Mouse (Mus musculus) G1E (cell line): Measurements from ENCODE around the gene Tnpo3.

ENCODE experiments used
- CTCF ChIP-seq: IDR thresholded peaks from 2 replicates; pipeline ENCODE4 v1.5.1; 2012; ENCODE audit warnings: low read depth, low read length, inconsistent platforms, mixed read lengths
- GATA1 ChIP-seq: IDR thresholded peaks from 2 replicates; pipeline ENCODE4 v1.6.1; 2012; ENCODE audit warnings: borderline replicate concordance, low read length, inconsistent platforms, mixed read lengths
- GATA2 ChIP-seq: IDR thresholded peaks from 2 replicates; pipeline ENCODE4 v1.6.1; 2012; ENCODE audit warnings: low read depth, low read length, inconsistent platforms, borderline replicate concordance
- POLR2AphosphoS5 ChIP-seq: IDR thresholded peaks from 2 replicates; pipeline ENCODE4 v1.6.1; 2012; ENCODE audit warnings: low read depth, low read length, inconsistent platforms; ENCODE audit not compliant: insufficient replicate concordance
- TAL1 ChIP-seq: conservative IDR thresholded peaks from 2 replicates; pipeline ENCODE4 v1.6.1; 2012; ENCODE audit warnings: low read depth, low read length, inconsistent platforms, mixed read lengths

- no peak for TF ChIP-seq CTCF
- TF ChIP-seq GATA1: no peak
- no peak for TF ChIP-seq GATA2
- no peak for TF ChIP-seq TAL1
- TF ChIP-seq POLR2AphosphoS5: no peak
Observed at GRCm38 (mm10) chr6:29552526-29552925, 57.2 kb downstream of the Tnpo3 start.
